Mouse (Mus musculus) splenic B cell, adult 2 months (primary cell): Measurements from ENCODE around the gene Tcte1.
A peak's percentile ranks its signal among the peaks of the same experiment; 100 is the strongest.

ENCODE experiments used
- DNase-seq: peaks from one replicate; pipeline ENCODE4 v3.0.0-alpha.2; 2011; ENCODE audit warnings: low read depth, low spot score
- H3K27me3 ChIP-seq: 2 replicates; pipeline ENCODE4 v1.6.1; 2012; ENCODE audit warnings: mild to moderate bottlenecking, low read length, moderate library complexity, mixed read lengths; ENCODE audit not compliant: control insufficient read depth, poor library complexity, insufficient read depth, severe bottlenecking
- H3K36me3 ChIP-seq: 2 replicates; pipeline ENCODE4 v1.6.1; 2012; ENCODE audit warnings: mild to moderate bottlenecking, low read length, moderate library complexity, mixed read lengths; ENCODE audit not compliant: control insufficient read depth, poor library complexity, insufficient read depth, severe bottlenecking

Gene Tcte1

DNA sequence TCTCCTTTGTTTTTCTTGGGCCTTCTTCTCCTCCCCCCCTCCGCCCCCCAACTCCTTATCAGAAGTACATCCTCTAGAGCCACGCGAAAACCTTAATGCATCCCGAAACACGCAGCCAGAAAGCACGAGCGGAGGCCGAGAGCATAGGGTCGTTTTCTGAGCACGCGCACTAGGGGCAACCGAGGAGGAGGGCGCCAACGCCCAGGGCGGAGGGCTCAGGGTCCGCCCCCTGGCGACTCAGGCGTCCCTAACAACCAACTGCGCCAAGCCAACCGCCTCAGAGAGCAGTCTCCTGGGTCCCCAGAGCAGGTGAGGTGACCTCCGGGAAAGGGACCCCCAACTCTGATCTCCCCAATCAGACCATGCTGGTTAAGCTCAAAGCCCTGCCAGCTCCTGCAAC lies at the start of gene Tcte1:
Gene Tcte1 (plus strand): TSS at position 172 of the 400 bp plus-strand sequence.
- H3K36me3 ChIP-seq: no peaks in the 10 kb centered on the region; the same call in 1 of the 2 replicates
- H3K27me3 ChIP-seq: no peaks in the 10 kb centered on the region
- DNase-seq: no peak

DNA sequence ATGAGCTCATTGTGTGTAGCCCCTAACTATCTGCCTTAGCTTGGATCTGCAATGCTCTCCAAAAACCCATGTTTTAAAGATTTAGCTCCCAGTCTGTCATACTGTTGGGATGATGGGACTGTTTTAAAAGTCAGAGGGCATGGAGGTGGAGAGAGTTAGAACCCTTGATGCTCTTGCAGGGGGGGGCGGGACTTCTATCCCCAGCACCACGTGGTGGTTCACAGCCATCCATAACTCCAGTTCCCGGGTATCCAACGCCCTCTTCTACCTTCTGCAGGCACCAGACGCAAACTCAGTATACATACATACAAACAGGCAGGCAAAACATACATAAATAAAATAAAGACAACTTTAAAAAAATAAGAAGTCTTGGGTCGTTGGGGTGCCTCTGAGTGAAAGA lies 49.6 kb upstream of the Tcte1 start:
- Histone ChIP-seq H3K27me3 (no peaks in the 10 kb centered on the region; the same call in 1 of the 2 replicates), H3K36me3 (no peaks in the 10 kb centered on the region)
- DNase-seq: no peak

DNA sequence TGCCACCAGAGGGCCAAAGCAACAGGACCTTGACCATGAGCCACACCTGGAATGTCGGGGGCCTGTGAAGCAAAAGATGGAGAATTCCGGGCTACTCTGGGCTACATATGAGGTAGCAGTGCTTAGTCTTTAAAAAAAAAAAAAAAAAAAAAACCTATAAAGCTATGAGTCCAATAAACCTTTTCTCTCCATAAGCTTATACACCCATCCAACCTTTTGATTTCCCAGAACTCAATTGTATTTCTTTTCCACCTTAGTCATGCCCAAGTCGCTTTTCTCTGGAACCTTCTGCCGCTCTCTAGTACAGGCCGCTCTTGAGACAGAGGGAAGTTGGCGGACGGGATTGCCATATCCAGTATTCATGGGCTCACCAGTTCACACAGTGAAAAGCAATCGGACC lies 49.1 kb upstream of the Tcte1 start:
- no peak for DNase-seq

DNA sequence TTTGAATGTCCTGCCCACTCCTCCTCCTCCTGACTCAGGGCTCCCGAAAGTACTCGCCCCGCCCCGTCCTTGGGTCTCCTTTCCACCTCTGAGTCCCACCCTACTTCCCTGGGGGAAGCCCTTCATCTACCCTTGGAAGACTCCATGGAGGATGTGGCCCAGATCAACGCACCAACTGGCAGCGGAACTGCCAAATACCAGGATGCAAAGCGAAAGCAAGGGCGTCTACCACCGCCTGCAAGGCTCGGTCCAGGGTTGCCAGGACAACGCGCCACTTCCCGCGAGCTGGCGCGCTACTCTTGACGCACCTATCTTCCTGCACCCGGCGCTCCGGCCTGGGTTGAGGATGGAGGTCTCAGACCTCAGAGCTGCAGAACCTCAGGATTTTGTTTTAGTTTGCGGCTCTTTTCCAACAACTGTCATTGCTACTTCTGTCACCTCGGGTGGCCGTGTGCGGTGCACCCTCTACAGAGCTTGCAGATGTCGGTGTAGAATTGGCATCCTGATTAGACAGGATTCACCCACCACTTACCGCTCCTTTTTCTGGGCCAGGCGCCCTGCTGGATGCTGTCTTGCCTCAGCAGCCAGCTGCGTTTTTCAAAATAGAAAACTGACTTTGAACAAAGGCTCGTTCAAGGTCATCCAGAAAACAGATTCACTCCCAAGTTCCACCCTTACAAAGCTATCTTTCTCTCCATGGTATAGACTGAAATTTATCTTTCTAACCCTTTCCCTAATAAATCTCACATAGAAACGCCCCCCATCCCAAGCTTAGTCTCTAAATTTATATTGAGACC lies 48.4 kb upstream of the Tcte1 start, which contains the start of gene Spats1:
Gene Spats1 (minus strand): TSS at position 747 of the 797 bp plus-strand sequence.
- DNase-seq: peak; percentile 45
- Histone ChIP-seq H3K27me3 (no peaks in the 10 kb centered on the region; the same call in 1 of the 2 replicates), H3K36me3 (no peaks in the 10 kb centered on the region)

More for the DNA sequence above, 49.1 kb upstream of the Tcte1 start:
- Histone ChIP-seq H3K27me3 (no peaks in the 10 kb centered on the region; the same call in 1 of the 2 replicates), H3K36me3 (no peaks in the 10 kb centered on the region)

DNA sequence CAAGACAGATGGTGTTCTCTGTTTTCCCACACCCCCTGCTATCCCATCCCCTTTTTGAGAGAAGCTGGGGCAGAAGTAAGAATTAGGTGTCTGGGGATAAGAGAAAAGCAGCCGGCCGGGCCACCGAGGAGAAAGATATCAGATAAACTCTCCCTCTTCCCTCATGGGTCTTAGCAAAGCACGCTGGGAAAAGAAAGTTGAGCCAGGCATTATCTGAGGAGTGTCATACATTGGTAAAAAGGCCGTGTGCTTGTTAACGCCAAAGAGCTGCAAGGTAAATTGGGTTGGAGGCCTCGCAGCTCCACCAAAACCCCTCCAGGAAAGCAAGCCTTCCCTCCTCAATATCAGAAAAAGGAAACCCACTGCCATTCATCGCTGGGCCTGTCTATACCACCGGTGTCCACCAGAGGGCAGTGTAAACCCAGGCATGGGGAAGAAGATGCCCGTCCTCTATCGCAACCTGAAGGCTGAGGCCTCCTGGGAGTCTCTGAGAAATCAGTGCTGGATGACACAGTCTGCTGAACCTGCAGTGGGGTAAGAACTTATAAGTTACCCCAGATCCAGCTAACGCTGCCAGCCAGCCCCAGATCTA lies 44.9 kb upstream of the Tcte1 start:
- no peaks in the 10 kb centered on the region; the same call in 1 of the 2 replicates for H3K27me3 ChIP-seq
- peak; percentile 85 for DNase-seq
- no peaks in the 10 kb centered on the region for H3K36me3 ChIP-seq

DNA sequence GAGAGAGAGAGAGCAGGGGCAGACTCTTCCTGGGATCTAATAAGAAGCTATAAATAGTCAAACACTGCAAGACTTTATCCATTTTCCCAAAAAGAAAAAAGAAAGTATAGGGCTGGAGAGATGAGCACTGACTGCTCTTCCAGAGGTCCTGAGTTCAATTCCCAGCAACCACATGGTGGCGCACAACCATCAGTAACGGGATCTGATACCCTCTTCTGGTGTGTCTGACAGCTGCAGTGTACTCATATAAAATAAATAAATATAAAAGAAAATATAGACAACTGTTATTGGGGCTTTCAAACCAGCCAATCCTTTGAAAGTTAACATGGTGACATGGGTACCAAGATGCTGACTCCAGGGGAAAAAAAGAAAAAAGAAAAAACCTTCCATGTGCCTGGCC lies 42.8 kb upstream of the Tcte1 start:
- Histone ChIP-seq H3K36me3 (no peaks in the 10 kb centered on the region), H3K27me3 (no peaks in the 10 kb centered on the region; the same call in 1 of the 2 replicates)
- peak; percentile 31 for DNase-seq

DNA sequence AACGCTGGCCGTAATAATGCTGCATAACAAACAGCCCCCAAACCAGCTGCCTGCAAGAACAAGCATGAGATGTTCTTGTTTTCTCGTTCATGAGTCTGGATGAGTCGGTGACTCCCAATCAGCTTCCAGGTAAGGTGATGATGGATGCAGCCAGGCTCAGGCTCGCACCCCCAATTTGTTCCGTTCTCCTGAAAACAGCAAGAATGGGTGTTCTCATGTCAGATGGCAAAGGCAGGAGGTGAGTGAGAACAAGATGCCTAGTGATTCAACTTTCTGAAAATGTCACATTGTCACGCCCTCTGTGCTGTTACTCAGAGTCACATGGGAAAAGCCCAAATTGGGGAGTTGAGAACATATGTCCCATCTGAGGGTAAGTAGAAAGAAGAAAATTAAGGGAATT lies 37.7 kb upstream of the Tcte1 start:
- DNase-seq: no peak
- Histone ChIP-seq H3K27me3 (no peaks in the 10 kb centered on the region; the same call in 1 of the 2 replicates), H3K36me3 (no peaks in the 10 kb centered on the region)

DNA sequence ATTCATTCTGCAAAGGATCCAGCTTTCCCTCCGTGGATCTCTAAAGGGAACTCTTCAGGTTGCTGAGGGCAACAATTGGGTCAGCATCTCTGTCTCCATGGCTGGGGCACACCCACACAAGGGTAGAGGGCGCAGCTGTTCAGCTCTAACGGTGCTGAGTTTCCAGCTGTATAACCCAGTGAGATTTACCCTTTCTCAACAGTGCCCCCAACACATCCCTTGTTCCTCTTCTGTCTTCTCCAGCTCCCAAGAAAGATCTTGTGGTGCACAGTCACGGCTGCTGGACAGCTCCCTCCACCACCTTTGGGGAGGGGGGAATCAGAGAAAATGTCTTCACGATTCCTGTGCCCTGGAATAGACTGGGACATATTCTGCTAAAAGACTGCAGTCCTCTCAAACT lies 36.0 kb upstream of the Tcte1 start:
- Histone ChIP-seq H3K27me3 (no peaks in the 10 kb centered on the region), H3K36me3 (no peaks in the 10 kb centered on the region)
- no peak for DNase-seq

DNA sequence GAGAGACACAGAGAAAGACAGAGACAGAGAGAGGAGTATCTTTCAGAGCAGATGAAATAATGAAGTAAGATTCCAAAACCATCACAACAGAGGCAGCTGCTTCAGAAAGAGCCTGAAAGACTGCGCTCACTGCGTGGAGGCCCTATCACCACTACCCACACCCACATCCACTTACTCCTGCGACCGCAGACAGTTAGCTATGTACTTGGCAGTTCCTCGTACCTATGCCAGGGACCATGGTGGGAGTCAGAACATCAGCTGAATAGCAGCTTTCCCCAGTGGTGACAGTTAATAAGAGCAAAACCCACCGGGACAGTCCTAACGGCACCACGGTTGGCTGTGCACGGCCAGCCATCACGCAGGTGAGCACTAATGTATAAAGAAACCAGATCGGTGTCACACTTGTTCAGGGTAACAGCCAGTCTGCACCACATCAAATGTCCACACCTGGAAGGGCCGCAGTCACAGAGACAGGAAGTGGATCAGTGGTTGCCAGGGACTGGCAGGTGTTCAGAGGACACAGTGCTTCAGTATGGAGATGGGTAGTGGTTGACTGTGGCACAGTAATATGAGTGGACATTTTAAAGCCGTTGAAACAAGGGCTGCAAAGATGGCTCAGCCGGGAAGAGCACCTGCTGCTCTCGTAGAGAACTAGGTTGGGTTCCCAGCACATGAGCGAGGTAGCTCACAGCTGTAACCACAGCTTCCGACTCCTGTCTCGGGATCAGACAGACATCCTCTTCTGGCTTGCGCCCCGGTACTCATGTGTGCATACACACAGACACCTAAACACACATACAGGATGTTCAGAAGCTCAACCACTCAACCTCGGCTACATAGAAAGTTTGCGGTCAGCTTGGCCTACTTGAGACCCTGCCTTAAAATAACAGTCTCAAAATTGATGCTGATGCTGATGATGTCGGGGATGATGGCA lies 34.6 kb upstream of the Tcte1 start:
- peak; percentile 20 for DNase-seq
- Histone ChIP-seq H3K27me3 (no peaks in the 10 kb centered on the region), H3K36me3 (no peaks in the 10 kb centered on the region)

DNA sequence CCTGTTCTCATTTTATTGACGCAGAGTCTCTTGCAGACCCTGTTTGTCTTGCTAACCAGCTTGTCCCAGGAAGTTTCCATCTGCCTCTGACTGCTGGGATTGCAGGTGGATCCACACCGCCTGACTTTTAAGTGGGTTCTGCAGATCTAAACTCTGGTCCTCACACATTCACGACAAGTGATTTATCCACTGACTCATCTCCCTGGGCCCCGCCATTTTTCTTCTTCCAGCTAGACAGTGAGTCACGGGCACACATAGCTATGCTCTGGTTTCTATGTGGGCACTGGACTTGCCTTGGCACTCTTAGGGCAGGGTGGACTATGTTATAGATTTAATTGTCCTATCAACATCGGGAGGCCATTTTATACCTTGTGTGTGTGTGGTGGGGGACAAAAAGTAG lies 33.5 kb upstream of the Tcte1 start:
- Histone ChIP-seq H3K27me3 (no peaks in the 10 kb centered on the region), H3K36me3 (no peaks in the 10 kb centered on the region)
- no peak for DNase-seq

DNA sequence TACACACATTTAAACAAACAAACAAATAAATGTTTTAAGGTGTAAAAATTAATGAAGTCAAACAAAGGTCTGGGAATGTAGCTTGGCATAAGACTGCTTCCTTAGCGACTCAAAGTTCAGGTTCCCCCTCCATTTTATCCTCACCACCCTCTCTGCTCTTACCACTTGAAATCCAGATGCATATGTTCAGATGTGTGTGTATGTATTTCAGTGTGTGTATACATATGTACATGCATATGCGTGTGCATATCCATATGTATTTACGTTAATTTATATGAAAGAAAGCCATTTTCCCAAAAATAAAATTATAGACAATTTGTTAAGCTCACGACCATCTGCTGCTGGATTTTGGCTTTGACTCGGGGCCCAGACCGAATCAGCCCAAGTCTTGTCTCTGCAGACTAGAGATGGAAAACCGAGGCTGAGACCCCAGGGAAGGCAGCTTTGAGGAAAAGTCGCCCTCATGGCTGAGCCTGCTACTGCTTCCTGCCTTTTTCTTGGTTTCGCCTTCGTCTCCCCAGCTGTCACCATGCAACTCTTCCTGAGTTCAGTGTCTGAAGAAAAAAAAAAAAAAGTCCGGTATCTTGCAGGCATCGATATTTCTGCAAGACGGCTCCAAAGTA lies 32.6 kb upstream of the Tcte1 start:
- no peak for DNase-seq
- no peaks in the 10 kb centered on the region for H3K27me3 ChIP-seq
- H3K36me3 ChIP-seq: no peaks in the 10 kb centered on the region

DNA sequence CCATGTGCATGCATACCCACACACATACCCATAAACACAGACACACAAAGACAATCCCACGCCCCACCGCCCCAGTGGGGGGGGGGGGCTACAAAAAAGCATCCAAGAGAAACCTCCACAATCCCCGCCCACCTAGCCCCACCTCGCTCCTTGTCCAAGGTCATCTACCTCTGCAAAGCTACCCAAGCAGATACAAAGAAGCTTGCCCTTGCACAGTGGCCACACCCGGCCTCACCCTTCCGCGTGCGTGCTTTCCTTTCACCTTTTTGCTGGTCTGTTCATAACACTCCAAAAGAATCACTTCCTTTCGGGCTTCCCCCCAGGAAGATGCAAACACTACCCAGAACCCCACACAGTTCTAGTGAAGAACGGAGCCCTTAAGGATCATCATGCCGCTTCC lies 27.8 kb upstream of the Tcte1 start:
- DNase-seq: no peak
- Histone ChIP-seq H3K27me3 (no peaks in the 10 kb centered on the region), H3K36me3 (no peaks in the 10 kb centered on the region)

DNA sequence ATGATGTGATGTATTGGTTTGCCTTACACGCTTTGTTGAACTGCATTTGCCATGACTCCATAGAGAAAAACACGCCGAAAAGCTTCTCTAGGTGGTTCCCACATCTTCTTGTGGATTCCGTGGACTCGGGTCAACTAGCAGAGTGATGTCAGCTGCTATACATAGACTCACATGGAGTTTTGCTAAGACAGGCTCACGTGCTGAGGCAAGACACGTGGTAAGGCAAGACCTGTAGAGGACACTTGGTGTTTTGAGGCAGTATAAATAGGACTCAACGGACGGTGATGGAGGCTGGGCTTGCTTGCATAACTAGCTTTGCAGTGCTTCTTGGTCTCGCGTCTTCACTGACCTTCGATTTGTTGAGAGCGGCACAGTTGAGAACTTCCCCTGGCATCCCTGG lies 24.8 kb upstream of the Tcte1 start:
- no peaks in the 10 kb centered on the region for H3K27me3 ChIP-seq
- DNase-seq: no peak
- H3K36me3 ChIP-seq: no peaks in the 10 kb centered on the region

DNA sequence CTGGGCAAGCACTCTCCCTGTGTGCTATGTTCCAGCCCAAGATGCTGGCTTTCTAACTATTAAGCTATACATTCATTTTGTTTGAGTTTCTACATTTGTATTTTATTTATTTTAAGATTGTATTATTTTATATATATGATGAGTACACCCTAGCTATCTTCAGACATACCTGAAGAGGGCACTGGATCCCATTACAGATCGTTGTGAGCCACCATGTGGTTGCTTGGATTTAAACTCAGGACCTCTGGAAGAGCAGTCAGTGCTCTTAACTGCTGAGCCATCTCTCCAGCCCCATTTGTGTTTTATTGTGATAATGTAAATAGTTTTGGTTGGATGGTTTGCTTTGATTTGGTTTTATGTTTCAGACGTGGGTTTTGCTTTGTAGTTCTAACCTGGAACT lies 23.7 kb upstream of the Tcte1 start:
- no peak for DNase-seq
- no peaks in the 10 kb centered on the region for H3K36me3 ChIP-seq
- H3K27me3 ChIP-seq: no peaks in the 10 kb centered on the region
